Mouse (Mus musculus) frontal cortex, adult (tissue): Measurements from ENCODE around the gene Abhd15.

Experiments used
- ATAC-seq: cut with Nextera tagmentation; 2 replicates; pipeline ENCODE4 v1.9.2; 2017; ENCODE audit warnings: mild to moderate bottlenecking, moderate library complexity, mixed read lengths; ENCODE audit not compliant: low TSS enrichment

Abhd15 gene

DNA sequence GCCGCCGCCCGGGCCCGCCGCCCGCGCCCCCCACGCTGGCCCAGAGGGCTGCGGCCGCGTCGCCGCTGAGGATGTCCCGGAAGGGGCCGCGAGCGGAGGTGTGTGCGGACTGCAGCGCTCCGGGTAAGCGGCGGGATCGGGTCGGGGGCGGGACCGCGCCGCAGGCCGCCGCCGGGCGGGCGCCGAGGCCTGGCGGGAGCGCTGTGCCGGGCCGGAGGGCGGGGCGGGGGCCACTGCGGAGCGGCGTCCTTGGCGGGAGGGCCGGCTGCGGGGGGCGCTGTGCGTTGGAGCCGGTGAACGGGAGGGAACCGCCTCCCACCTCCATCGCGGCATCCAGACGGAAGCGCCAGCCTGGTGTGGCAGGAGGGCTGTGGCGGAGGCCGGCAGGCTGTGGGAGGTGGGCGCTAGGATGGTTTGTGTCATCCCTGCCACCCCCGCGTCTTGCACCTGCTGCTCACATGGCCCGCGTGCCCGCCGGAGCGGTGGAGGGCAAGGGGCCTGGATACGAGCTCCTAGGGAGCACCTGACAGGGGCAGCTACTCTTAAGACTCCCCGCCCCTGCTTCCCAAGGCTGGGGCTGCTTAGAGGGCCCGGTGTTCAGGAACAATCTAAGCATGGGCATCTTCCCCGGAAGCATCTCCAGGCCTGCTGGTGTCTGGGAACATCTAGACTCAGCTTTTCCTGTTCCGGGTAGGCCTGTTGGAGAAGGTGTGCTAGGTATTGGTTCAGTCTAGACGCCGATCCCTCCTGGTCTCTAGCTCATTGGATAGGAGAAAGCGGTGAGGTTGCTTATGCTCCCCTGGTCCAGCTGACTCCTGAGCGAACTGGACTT lies 21.2 kb upstream of the Abhd15 start, which contains the start of gene Git1:
Gene Git1, plus strand, starts transcription at position 51 of the 832 bp plus-strand sequence.
- ATAC-seq, result peak; percentile 21

DNA sequence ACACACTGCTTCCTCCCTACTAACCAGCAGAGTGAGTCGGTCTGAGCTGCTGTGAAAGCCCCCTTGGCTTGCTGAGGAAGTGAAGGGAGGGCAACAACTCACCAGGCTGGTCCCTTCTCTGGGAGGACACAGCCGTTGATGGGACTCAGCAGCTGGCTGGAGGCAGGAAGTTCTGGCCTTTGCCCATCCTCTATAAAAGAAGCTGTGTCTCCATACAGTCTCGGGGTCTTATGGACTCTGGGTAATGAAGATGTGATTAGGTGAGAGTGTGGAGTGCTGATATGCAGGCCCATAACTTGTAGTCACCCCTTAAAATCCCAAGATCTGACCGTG lies 20.6 kb upstream of the Abhd15 start:
- no peak for ATAC-seq

DNA sequence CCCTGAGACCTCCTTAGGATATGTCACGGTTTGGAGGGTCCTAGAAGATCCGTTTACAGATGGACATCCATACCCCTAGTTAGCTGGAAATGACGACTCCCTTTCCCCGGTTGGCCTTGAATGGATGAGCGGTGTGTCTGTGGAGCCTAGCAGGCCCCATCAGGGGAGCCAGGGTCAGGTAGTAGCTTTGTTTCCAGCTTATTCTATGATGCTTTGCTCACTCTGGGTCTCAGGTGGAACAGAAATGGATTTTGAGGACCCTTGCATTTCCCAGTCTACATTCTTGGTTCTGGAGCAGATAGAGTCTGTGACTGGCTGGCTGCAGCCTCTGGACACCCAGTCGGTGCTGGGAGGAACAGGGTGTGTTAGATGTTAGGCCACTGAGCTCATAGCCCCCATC lies 20.1 kb upstream of the Abhd15 start:
- no peak for ATAC-seq

DNA sequence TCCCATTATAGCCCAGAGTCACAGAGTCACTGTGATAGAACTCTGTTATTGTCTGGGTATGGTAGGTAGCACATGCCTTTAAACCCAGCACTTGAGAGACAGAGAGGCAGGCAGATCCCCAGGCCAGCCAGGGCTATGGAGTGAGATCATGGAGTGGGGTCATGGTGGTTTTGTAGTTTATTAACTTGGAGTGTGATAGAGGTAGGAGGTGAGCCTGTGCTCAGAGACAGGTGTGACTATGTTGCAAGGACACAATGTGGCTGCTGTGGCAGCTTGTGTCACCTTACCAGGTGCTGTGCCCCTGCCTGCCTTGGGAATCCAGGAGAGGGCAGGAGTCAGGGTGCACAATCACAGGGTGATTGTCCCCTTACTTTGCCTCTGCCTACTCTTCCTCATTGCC lies 19.4 kb upstream of the Abhd15 start:
- ATAC-seq, result no peak

DNA sequence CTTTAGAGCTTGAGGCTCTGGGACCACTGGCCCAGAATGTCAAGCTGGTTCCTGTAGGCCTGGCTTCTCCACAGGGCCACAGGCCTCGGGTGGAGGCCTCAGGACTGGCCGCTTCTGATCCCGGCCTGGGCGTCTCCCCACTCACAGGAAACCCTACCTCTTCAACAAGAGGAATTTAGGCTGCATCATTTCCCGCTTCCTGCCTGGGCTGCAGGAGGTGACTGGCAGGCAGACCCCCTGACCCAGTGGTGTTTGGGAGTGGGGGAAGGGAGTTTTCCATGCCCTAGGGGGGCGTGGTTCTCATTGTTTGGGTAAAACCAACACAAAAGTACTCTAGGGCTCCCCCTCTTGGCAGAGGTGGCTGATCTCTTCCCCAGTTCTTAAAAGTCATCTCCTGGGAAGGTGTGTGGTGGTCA lies 17.6 kb upstream of the Abhd15 start:
- ATAC-seq, result no peak

DNA sequence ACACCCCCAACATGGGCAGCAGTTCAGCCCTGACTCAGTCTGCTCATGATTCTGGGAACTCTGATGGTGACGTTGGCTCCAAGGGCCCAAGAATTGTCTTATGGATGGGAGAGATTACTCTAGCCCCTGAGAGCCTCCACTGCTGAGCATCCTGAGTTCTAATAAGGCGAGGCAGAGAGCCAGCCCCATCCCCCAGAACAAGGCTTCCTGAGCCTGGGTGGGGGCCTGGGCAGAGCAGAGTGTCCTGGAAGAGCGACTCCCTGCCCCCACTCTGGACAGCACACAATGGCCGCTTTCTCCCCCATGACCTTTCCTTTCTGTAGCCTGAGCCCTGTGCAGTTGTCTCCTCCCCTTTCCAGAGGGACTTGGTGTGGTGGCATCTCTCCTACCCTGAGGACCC lies 17.1 kb upstream of the Abhd15 start:
- no peak for ATAC-seq

DNA sequence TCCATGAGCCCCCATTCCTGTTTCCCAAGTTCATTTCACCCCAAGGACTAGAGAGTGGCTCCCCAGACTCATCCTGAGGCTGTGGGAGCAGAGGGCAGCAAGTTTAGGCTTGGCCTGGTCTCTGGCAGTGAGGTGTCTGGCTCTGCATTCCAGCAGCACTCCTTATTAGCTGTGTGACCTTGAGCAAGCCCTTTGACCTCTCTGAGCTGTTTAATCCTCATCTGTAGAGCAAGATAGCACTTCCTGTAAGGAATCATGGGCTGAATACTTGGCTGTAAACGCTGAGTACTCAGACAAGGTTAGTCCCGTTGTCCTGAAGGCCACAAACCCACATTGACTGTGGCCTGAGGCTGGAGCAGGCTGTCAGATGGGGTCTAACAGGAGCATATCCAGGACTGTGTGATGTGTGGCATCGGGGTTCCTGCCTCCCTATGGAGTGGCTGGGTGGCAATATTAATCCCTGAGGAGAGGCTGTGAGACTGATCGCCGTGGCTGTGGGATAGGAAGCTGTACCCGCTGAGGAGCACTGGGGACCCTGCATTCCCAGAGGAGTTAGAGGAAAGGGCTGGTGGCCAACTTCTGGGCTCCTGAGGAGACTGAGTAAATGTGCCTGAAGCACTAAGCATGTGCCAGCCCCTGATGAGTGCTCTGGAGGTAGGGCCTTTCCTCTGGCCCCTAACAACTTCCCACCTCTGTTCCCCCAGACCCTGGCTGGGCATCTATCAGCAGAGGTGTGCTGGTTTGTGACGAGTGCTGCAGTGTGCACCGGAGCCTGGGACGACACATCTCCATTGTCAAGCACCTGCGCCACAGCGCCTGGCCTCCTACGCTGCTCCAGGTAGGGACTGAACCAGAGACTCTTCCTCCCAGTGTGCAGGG lies 16.4 kb upstream of the Abhd15 start:
- no peak for ATAC-seq

DNA sequence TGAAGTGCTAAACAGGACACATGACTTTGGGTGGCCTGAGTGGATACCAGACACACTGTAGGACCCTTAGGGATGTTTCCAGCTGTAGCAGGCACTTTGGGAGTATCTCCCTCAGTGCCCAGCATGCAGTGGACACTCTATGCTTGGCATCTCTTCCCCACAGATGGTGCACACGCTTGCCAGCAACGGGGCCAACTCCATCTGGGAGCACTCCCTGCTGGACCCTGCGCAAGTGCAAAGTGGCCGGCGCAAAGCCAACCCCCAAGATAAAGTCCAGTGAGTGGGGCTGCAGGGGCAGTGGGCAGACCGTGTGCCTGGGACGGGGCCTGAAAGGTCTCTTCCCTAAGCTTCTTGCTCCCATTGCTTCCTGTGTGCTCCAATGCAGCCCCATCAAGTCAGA lies 15.6 kb upstream of the Abhd15 start:
- peak; percentile 22; the same call in 1 of the 2 replicates for ATAC-seq

DNA sequence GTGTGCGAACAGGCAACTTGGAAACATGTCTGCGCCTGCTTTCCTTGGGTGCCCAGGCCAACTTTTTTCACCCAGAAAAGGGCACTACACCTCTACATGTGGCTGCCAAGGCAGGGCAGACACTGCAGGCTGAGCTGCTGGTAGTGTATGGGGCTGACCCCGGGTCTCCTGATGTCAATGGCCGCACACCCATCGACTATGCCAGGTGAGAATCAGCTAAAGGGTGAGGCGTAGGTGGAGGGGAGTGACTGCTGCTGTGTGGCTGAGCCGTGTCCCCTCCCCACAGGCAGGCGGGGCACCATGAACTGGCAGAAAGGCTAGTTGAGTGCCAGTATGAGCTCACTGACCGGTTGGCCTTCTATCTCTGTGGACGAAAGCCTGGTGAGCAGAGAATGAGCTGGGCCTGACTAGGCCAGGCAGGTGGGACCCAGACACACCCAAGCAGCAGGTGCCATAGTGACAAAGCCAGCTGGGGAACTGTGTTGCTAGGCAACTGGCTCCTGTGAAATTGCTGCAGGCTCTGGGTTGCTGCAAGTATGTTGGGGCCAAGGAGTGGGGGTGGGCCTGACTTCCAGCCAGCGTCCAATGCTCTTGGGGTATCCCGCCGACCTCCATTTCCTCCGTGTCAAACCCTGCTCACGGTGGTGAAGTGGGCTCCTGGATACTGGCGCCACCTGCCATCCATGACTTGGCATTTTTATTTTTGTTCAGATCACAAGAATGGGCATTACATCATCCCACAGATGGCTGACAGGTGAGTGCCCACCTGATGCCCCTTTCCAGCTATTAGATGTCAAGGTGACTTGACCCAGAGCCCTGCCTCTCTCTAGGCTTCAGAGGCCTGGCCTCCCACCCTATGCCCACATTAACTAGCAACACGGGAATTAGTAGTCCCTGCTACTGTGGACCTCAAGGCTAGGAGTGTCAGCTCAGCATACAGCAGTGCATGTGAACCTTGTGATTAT lies 14.3 kb upstream of the Abhd15 start:
- ATAC-seq, result no peak

DNA sequence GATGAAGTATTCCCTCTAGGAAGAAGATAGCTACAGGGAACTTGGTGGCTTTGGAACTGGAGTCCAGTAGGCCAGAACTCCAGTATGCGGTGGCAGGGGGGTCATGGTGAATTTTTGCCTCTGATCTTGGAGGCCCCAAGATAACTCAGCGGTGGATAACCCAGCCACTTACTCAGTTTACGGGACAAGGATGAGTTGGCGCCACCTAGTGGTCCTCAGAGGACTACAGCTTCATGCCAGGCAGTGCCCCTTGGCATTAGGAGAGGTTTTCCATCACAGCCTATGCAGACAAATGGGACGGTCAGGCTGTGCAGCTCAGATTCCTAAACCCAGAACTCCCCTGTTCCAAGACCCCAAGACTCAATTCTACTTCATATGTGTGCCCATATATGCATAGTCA lies 13.5 kb upstream of the Abhd15 start:
- peak; percentile 51 for ATAC-seq

DNA sequence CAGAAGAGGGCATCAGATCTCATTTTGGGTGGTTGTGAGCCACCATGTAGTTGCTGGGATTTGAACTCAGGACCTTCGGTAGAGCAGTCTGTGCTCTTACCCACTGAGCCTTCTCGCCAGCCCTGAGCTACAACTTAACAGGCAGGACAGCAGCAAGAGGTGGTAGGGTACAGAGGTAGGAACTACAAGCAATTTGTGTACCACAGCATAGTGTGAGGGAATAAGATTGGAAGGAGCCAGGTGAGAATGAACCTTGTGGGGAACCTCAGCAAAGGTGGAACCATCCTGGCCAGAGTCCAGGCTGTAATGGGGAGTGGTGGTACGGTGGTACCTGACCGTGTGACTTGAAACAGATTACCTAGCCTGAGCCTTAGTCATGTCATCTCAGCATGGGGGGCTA lies 12.9 kb upstream of the Abhd15 start:
- no peak for ATAC-seq

DNA sequence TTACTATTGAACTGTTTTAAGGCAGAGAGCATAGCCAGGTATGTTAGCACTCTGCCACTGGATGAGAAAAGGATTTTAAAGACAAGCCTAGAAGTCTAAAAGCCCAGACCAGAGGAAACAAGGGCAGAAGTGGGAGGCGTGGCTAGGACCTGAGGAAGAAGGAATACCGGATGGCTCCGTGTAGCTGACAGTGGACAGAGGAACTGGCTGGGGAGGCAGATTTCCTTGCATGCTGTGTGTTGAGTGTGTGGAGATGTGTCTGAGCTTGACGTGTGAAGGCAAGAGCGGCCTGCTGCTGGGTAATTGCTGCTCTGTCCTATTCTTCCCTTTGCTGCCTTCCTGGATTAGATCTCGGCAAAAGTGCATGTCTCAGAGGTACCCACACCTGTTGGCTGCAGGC lies 12.4 kb upstream of the Abhd15 start:
- ATAC-seq, result no peak

DNA sequence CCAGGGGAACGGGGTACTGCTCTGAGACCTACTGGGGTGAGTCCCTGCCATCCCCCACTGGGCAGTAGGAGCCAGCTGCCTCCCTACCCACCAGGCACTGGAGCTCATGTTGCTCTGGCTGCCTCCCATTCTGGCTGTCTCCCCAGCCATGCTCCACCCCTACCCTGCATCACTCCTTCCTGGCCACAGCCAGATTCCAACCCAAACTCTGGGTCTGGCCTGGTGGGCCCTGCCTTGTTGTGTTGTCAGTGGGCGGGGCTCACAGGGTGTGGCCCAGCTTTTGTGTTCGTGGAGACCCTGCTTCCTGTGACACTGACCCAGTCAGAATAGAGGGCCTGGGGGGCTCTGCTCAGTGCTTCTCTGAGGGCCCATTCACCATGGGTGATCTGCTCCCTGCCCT lies 11.4 kb upstream of the Abhd15 start:
- ATAC-seq, result no peak

DNA sequence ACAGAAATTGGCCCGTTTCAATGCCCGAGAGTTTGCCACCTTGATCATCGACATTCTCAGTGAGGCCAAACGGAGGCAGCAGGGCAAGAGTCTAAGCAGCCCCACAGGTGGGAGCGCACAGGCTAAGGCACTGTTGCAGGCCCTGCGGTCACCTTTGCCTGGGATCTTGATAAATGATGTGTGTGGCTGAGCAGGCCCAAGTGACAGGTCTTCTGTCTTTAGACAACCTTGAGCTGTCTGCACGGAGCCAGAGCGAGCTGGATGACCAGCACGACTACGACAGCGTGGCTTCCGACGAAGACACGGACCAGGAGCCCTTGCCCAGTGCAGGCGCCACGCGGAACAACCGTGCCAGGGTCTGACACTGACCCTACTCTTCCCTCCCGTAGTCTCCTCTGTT lies 10.5 kb upstream of the Abhd15 start:
- no peak for ATAC-seq

DNA sequence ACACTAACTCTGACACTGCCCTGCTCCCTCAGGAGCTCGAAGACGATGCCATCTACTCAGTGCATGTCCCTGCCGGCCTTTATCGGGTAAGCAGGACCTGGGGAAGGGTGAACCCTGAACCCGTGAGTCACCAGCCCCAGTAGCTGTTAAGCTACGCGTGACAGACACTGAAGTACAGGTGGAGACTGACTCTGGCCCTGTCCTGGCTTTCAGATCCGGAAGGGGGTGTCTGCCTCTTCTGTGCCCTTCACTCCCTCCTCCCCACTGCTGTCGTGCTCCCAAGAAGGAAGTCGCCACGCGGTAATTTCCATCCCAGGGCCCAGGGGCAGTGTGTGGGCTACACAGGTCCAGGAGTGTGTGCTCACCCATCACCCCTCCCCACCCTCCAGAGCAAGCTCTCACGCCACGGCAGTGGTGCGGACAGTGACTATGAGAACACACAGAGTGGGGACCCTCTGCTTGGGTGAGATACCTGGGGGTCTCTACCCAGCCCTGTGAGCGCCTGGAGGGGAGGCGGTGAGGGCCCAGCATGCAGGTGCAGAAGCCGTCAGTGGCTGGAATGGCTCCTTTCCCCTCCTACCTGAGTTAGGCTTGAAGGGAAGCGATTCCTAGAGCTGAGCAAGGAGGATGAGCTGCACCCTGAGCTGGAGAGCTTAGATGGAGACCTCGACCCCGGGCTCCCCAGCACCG lies 9.5 kb upstream of the Abhd15 start:
- ATAC-seq, result no peak

DNA sequence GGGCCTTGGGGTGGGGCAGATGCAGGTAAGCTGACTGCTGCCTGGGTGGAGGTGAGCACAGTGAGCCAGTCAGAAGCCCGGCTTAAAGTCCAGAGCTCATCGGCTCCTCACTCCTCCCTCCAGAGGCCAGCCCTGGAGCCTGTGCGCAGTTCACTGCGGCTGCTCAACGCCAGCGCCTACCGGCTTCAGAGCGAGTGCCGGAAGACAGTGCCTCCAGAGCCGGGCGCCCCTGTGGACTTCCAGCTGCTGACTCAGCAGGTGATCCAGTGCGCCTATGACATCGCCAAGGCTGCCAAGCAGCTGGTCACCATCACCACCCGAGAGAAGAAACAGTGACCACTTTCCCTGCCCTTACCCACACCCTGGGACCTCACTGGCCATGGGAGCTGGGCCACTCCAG lies 8.6 kb upstream of the Abhd15 start:
- ATAC-seq, result no peak

DNA sequence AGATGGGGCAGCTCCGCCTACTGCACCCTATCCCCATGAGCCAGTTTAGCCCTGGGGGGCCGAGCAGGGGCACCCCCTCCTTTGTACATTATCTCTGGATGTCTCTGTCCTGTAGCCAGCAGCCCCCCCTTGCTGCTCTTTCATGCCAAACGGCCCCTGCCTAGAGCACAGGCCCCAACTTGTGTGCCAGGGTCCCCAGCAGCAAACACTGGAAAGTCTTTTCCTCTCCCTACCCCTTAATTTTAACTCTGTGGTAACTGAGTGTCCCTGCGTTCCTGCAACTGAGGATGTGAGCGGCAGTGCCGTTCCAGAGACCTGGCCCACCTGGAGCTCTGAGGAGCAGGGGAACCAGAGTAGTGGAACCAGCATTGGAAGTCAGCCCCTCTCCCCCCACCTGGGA lies 8.0 kb upstream of the Abhd15 start:
- no peak for ATAC-seq

DNA sequence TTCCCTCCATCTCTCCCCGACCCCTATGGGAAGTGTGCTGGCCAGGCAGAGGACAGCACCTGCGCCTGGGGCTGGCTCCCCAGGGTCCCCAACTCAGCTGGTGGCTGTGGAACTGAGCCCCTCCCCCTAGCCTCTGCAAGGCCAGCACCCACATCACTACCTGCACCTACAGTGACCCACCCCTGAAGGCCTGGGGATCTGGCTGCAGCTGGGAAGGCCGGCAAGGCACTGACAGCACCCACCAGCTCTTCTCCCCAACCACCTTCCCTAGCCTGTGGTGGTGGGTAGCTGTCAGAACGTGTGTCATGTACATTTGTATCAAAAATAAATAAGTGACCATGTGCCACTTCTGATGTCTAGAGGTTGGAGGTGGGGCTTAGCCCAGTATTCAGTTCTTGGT lies 7.5 kb upstream of the Abhd15 start:
- no peak for ATAC-seq

DNA sequence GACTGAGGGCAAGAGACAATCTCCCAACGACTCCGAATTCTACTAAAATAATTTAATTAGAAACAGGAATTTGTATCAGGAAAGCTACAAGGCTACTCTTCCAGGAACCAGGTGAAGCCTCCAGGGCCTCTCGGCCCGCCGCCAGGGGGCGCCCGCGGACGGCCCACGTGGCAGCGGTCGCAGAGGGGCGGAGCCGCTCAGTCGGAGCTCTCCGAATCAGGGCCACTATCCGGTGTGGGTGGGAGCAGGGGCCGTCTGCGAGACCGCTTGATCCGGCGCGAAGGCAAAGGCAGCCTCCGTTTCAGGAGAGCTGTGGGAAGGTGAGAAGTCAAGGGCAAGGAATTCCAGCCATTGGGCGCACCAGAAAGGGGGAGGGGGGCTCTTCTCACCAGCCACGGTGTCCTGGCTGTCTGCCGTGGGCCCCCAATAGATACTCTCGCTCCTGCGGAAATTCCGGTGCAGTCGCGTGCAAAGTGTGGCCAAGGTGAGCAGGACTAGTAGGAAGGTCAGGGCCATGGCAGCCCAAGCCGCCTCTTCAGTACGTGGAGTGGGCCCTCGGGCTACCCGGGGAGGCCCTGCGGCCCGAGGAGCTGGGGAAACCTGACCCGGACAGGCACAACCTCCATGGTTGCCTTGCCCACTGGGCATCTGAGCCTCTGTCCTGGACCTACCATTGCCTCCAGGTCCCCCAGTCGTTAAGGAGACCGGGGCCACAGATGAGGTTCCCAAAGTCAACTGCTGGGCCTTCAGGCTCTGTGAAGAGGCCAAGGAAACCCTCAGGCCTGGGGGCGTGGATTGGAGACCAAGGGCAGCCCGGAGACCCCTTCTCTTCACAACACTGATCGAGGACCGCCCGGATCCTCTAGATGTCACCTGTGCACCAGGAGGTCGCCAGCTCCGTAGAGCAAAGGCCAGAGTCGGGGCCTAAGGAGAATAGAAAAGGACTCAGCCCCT lies 6.6 kb upstream of the Abhd15 start:
- peak; percentile 71 for ATAC-seq

DNA sequence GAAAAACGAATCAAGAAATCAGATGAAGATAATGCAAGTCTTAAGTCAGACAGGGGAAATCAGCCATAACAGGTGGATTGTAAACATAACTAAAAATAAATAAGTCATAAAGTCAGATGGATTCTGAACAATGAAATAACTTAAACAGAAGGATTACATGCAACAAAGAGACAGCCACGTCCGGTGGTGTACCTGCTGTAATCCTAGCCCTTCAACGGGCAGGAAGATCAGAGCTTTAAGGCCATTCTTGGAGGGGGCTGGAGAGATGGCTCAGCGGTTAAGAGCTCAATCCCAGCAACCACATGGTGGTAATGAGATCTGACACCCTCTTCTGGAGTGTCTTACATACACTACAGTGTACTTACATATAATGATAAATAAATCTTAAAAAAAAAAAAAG lies 3.6 kb upstream of the Abhd15 start:
- no peak for ATAC-seq
